In the genomic region with DNA sequence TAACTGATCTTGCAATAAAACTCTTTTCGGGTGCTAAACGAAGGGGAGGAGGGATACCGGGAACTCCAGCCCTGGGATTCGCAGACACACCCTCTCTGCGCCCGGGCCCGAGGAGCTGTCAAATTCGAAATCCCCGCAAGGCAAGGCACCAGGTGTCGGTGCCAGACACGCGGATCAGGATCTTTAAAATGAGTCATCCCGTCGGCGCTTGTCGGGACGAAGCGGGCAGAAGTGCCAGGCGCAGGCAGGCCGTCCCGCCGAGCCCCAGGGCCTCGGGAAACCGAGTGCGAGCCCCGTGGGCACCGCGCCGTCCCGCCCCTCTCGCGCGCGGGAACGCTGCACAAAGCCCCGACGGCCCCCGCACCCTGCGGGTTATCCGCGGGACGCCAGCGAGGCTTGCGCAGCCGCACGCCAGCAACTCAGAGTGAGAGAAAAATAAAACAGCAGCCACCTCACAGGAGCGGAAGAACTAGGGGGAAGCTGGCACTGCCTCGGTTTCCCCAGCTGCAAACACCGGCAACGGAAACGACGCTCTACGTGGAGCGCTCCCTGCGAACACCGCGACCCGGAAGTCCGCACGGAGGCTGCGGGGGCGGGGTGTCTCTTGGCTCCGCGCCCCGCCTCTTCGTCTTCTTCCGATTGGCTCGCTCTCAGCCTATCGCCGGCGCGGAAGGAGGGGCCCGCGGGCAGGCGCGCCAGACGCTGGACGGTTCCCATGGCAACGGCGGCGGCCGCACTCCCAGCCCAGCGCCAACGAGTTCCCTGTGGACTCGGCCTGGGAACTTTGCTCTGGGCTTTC, we compare ENCODE assay signal across 8 mouse cellular contexts. TPM values are rescaled to one million over a fixed set of nuclear protein-coding genes. Genes with fewer than 3 reads are reported as not detected.
DNase-seq lines count a peak whose midpoint lies in the region; ATAC-seq and TF ChIP-seq lines count a peak whose summit lies in the region.

A gene (minus strand): TSS at position 588 of the 799 bp plus-strand sequence.

- no peaks in the 10 kb centered on the region for H3K27me3 ChIP-seq in kidney, embryonic 14.5 days (ENCODE audit: control insufficient read depth, insufficient read depth, low read length)
- H3K27me3 ChIP-seq in limb, embryonic 15.5 days: peaks cover 11% of the 10 kb centered on the region; the same call in 1 of the 2 replicates

- H3K9ac ChIP-seq in kidney, embryonic 14.5 days (ENCODE audit: low read depth, low read length): peak within 1 kb of the TSS; percentile 81
- peak within 1 kb of the TSS; percentile 69 for H3K9ac ChIP-seq in limb, embryonic 15.5 days

- H3K9me3 ChIP-seq in kidney, embryonic 14.5 days (ENCODE audit: control insufficient read depth, low read length): no peaks in the 10 kb centered on the region
- H3K9me3 ChIP-seq in limb, embryonic 15.5 days: no peaks in the 10 kb centered on the region

- WGBS in kidney, embryonic 14.5 days: under 1% methylated on average over 79 of the region's 85 CpGs
- under 1% methylated on average over 84 of the region's 85 CpGs for WGBS in limb, embryonic 15.5 days

- peak; percentile 100 for ATAC-seq in kidney, embryonic 14.5 days (ENCODE audit: low FRiP score, low TSS enrichment)
- ATAC-seq in limb, embryonic 15.5 days (ENCODE audit: insufficient number of reproducible peaks, low FRiP score, low TSS enrichment, low read depth): peak; percentile 96

- H3K27ac ChIP-seq in bone marrow macrophage, adult 2 months (ENCODE audit: insufficient read depth, low read depth, low read length): peak within 1 kb of the TSS; percentile 22; the same call in 1 of the 2 replicates
- peak within 1 kb of the TSS; percentile 7; the same call in 1 of the 2 replicates for H3K27ac ChIP-seq in embryonic fibroblast, embryonic 13.5 days (ENCODE audit: insufficient read depth, low read length)
- peak within 1 kb of the TSS; percentile 17; the same call in 1 of the 2 replicates for H3K27ac ChIP-seq in kidney, embryonic 14.5 days (ENCODE audit: low read depth, low read length)
- H3K27ac ChIP-seq in limb, embryonic 15.5 days: peak within 1 kb of the TSS; percentile 78

- no peaks in the 10 kb centered on the region for H3K4me1 ChIP-seq in bone marrow macrophage, adult 2 months (ENCODE audit: control insufficient read depth, insufficient read depth, low read length)
- H3K4me1 ChIP-seq in embryonic fibroblast, embryonic 13.5 days (ENCODE audit: control insufficient read depth, insufficient read depth, low read length): peaks cover 3% of the 10 kb centered on the region
- H3K4me1 ChIP-seq in kidney, embryonic 14.5 days (ENCODE audit: control insufficient read depth, insufficient read depth, low read length): no peaks in the 10 kb centered on the region
- H3K4me1 ChIP-seq in limb, embryonic 15.5 days: no peaks in the 10 kb centered on the region; the same call in 1 of the 2 replicates

- H3K4me3 ChIP-seq in bone marrow macrophage, adult 2 months (ENCODE audit: insufficient read depth, low read length): peak within 1 kb of the TSS; percentile 88
- H3K4me3 ChIP-seq in embryonic fibroblast, embryonic 13.5 days (ENCODE audit: insufficient read depth, low read length): peak within 1 kb of the TSS; percentile 90
- peak within 1 kb of the TSS; percentile 92 for H3K4me3 ChIP-seq in kidney, embryonic 14.5 days (ENCODE audit: low read length)
- H3K4me3 ChIP-seq in limb, embryonic 15.5 days: peak within 1 kb of the TSS; percentile 90

- H3K36me3 ChIP-seq in kidney, embryonic 14.5 days (ENCODE audit: control insufficient read depth, insufficient read depth, low read length): peaks cover 6% of the 10 kb centered on the region; the same call in 1 of the 2 replicates
- peaks cover 5% of the 10 kb centered on the region; the same call in 1 of the 2 replicates for H3K36me3 ChIP-seq in limb, embryonic 15.5 days

- TF ChIP-seq CTCF in bone marrow macrophage, adult 2 months (IDR thresholded peaks at IDR 0.05; ENCODE audit: low read depth, low read length): no peak
- no peak for TF ChIP-seq CTCF in embryonic fibroblast, embryonic 13.5 days (IDR thresholded peaks at IDR 0.05; ENCODE audit: borderline replicate concordance, insufficient read depth, low read length)

- peak; percentile 50; the same call in 1 of the 2 replicates for TF ChIP-seq POLR2A in bone marrow macrophage, adult 2 months (IDR thresholded peaks at IDR 0.05; ENCODE audit: borderline replicate concordance, low read depth, low read length)
- TF ChIP-seq POLR2A in embryonic fibroblast, embryonic 13.5 days (IDR thresholded peaks at IDR 0.05; ENCODE audit: low read depth, low read length): peak; percentile 84

- peak; percentile 96 for DNase-seq in A20 (ENCODE audit: low read depth, low spot score)
- DNase-seq in heart, adult 9 months (ENCODE audit: low spot score in 2 of 2): peak; percentile 96 to 97
- DNase-seq in monocyte, adult 2 months (ENCODE audit: low read depth in 1 of 2, low spot score in 2 of 2): peak; percentile 84 to 88
- peak; percentile 95 for DNase-seq in spleen, postnatal 36 days (ENCODE audit: low spot score in 2 of 2)

- peak within 1 kb of the TSS; percentile 94 for H3K4me2 ChIP-seq in kidney, embryonic 14.5 days (replicated peaks; ENCODE audit: low read depth, low read length)
- H3K4me2 ChIP-seq in limb, embryonic 15.5 days: peak within 1 kb of the TSS; percentile 74

RNA-seq across cellular contexts. Expression of the gene that starts here (rescaled TPM):
- 14.2 and 15.0 TPM in 2 replicates for polyA plus RNA-seq in bone marrow macrophage, adult 2 months (2012; ENCODE audit: insufficient read depth, insufficient read length, missing spikeins)
- polyA plus RNA-seq in embryonic fibroblast, embryonic 13.5 days (2011; ENCODE audit: insufficient read length, low read depth, missing spikeins): 13.4 and 20.5 TPM in 2 replicates
- 8.0 and 17.7 TPM in 2 replicates for polyA plus RNA-seq in kidney, embryonic 14.5 days (2014; fragmentation: Nextera tagmentation; extraction: Ambion mirVana)
- 15.2 and 16.1 TPM in 2 replicates for polyA plus RNA-seq in limb, embryonic 15.5 days (2015; fragmentation: Nextera tagmentation; extraction: Ambion mirVana)

Comparison
In these comparisons a context has a peak if more than half of its experiments do, and no peak if none do; other contexts are left out.
1. Peak in every context shown above with its lines: DNase-seq, ATAC-seq, H3K4me3 ChIP-seq and H3K27ac ChIP-seq.
2. H3K27ac ChIP-seq: peak in every context shown above with its lines; median percentile 78 in limb, embryonic 15.5 days; 22 in bone marrow macrophage, adult 2 months; 17 in kidney, embryonic 14.5 days; 7 in embryonic fibroblast, embryonic 13.5 days.